Mouse (Mus musculus): ENCODE measurements around the gene Scn2b.

The Scn2b gene

GRCm38 (mm10) chr9:45117741-45118431 is at the start of gene Scn2b:
Gene Scn2b (plus strand): TSS chr9:45117782.
- DNase-seq, result no peak

- DNase-seq, result no peak
Measured at GRCm38 (mm10) chr9:45071800-45072199, 45.8 kb upstream of the Scn2b start.

- DNase-seq, result peak; percentile 27 to 32
Measured at GRCm38 (mm10) chr9:45077859-45078258, 39.7 kb upstream of the Scn2b start.

- DNase-seq, result peak; percentile 62 to 66
Measured at GRCm38 (mm10) chr9:45079011-45079410, 38.6 kb upstream of the Scn2b start, which contains the start of gene Jaml. Gene Jaml (plus strand): TSS chr9:45079183.

GRCm38 (mm10) chr9:45083132-45083531 is 34.5 kb upstream of the Scn2b start:
- no peak for DNase-seq

GRCm38 (mm10) chr9:45084556-45084955 is 33.0 kb upstream of the Scn2b start:
- peak in 1 of 2 experiments; percentile 6 for DNase-seq

- DNase-seq, result peak; percentile 33 to 34
Measured at GRCm38 (mm10) chr9:45085741-45086690, 31.6 kb upstream of the Scn2b start.

GRCm38 (mm10) chr9:45088040-45088439 is 29.5 kb upstream of the Scn2b start:
- DNase-seq, result no peak

GRCm38 (mm10) chr9:45090811-45091210 is 26.8 kb upstream of the Scn2b start:
- DNase-seq, result no peak

- no peak for DNase-seq
Measured at GRCm38 (mm10) chr9:45092641-45093040, 24.9 kb upstream of the Scn2b start.

- DNase-seq, result no peak
Measured at GRCm38 (mm10) chr9:45095149-45095937, 22.2 kb upstream of the Scn2b start.

GRCm38 (mm10) chr9:45097877-45098276 is 19.7 kb upstream of the Scn2b start:
- no peak for DNase-seq

GRCm38 (mm10) chr9:45098426-45098825 is 19.2 kb upstream of the Scn2b start:
- DNase-seq, result no peak

- DNase-seq, result no peak
Measured at GRCm38 (mm10) chr9:45102528-45102927, 15.1 kb upstream of the Scn2b start.

GRCm38 (mm10) chr9:45103211-45103979 is 14.2 kb upstream of the Scn2b start:
- no peak for DNase-seq

- DNase-seq, result no peak
Measured at GRCm38 (mm10) chr9:45105596-45106374, 11.8 kb upstream of the Scn2b start.

- peak; percentile 36 to 41 for DNase-seq
Measured at GRCm38 (mm10) chr9:45115706-45116105, 1.9 kb upstream of the Scn2b start.

GRCm38 (mm10) chr9:45116819-45117218 is 763 bp upstream of the Scn2b start:
- peak; percentile 60 to 61 for DNase-seq

GRCm38 (mm10) chr9:45118552-45118951 is 970 bp downstream of the Scn2b start:
- no peak for DNase-seq

- no peak for DNase-seq
Measured at GRCm38 (mm10) chr9:45119316-45119953, 1.9 kb downstream of the Scn2b start.

All from B cell, adult 2 months (primary cell).